Comparison of ENCODE assay signal across 17 mouse cellular contexts in the genomic region with DNA sequence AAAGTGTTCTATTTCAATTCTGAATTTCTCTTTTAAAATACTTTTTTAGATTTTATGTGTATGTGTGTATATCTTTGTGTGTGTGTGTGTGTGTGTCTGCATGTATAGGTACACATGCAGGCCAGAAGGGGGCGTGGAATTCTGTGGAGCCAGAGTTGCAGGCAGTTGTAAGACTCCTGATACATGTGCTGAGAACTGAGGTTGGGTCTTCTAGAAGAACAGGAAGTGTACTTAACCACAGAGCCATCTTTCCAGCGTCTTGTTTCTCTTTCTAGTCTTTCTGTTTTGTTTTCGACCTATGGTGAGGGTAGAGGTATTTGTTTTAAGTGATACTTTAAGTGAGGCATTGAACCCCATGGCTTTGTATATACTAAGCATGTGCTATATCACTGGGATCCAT. TPM values are rescaled to one million over a fixed set of nuclear protein-coding genes. Genes with fewer than 3 reads are reported as not detected.
A peak's percentile ranks its signal among the peaks of the same experiment; 100 is the strongest.
DNase-seq lines count a peak whose midpoint lies in the region; ATAC-seq and TF ChIP-seq lines count a peak whose summit lies in the region.
"Had no signal": no experiment of that assay in that cellular context is flagged by ENCODE, and none has a peak within 500 bp of the region (broad histone marks: within the 10 kb centered on the region; RNA-seq: fewer than 3 reads in every experiment).

No protein-coding gene starts in this region.

- H3K4me1 ChIP-seq in midbrain, postnatal 0 days (ENCODE audit: insufficient read depth, low read length): 0 out of 2 replicates have a peak, but pooled peaks cover 3% of the 10 kb centered on the region
- peaks cover 14% of the 10 kb centered on the region for H3K4me1 ChIP-seq in midbrain, embryonic 15.5 days

- 94% methylated on average over 3 of the region's 3 CpGs for WGBS in midbrain, postnatal 0 days
- 92% methylated on average over 3 of the region's 3 CpGs for WGBS in midbrain, embryonic 15.5 days

- 0 out of 2 replicates have a peak, but pooled peaks have one; percentile 11 for TF ChIP-seq CTCF in midbrain, postnatal 0 days (IDR thresholded peaks at IDR 0.05)

- no peaks in the 10 kb centered on the region for H3K27me3 ChIP-seq in midbrain, postnatal 0 days (ENCODE audit: insufficient read depth, low read length)
- H3K27me3 ChIP-seq in midbrain, embryonic 15.5 days (replicated peaks): no peaks in the 10 kb centered on the region
- H3K27me3 ChIP-seq: neural tube, embryonic 13.5 days had no signal

- no peak overlapping the region for H3K9ac ChIP-seq in midbrain, postnatal 0 days (replicated peaks; ENCODE audit: low read length, poor library complexity, severe bottlenecking)
- no peak overlapping the region for H3K9ac ChIP-seq in midbrain, embryonic 15.5 days
- H3K9ac ChIP-seq: liver, postnatal 0 days; neural tube, embryonic 13.5 days had no signal

- no peak overlapping the region for H3K4me3 ChIP-seq in midbrain, postnatal 0 days (ENCODE audit: low read depth, low read length)
- no peak overlapping the region for H3K4me3 ChIP-seq in midbrain, embryonic 15.5 days
- H3K4me3 ChIP-seq: embryonic facial prominence, embryonic 10.5 days; neural tube, embryonic 13.5 days had no signal

- DNase-seq in midbrain, postnatal 0 days (ENCODE audit: low spot score): no peak
- DNase-seq in thymus, postnatal 4 days: peak; percentile 52
- DNase-seq in embryo, embryonic 10 days (ENCODE audit: low spot score): no peak
- DNase-seq in embryo, embryonic 10.5 days (ENCODE audit: low spot score): no peak
- DNase-seq: cerebellum, postnatal 25 days; kidney, adult 9 months; kidney, postnatal 36 days; liver; liver, postnatal 0 days; right cerebral cortex, postnatal 14 days had no signal

- H3K9me3 ChIP-seq in midbrain, postnatal 0 days (ENCODE audit: low read length): no peaks in the 10 kb centered on the region
- no peaks in the 10 kb centered on the region for H3K9me3 ChIP-seq in midbrain, embryonic 15.5 days
- H3K9me3 ChIP-seq: embryonic facial prominence, embryonic 10.5 days; neural tube, embryonic 13.5 days had no signal

- ATAC-seq in midbrain, postnatal 0 days (ENCODE audit: low FRiP score): no peak
- no peak for ATAC-seq in midbrain, embryonic 15.5 days (replicated peaks)
- ATAC-seq in CD4-positive, CD25-positive, alpha-beta regulatory T cell, adult 4 months: peak; percentile 73
- peak; percentile 82 for ATAC-seq in activated CD4-positive, CD25-positive, alpha-beta regulatory T cell, adult 4 months
- ATAC-seq: forebrain, embryonic 14.5 days; hindbrain, postnatal 0 days; liver, postnatal 0 days had no signal

- H3K27ac ChIP-seq in midbrain, postnatal 0 days (ENCODE audit: low read depth, low read length): no peak overlapping the region
- no peak overlapping the region for H3K27ac ChIP-seq in midbrain, embryonic 15.5 days
- H3K27ac ChIP-seq: embryonic facial prominence, embryonic 10.5 days; hindbrain, postnatal 0 days; neural tube, embryonic 13.5 days had no signal

- no peak overlapping the region for H3K4me2 ChIP-seq in midbrain, postnatal 0 days (ENCODE audit: low read depth, low read length, poor library complexity, severe bottlenecking)
- no peak overlapping the region for H3K4me2 ChIP-seq in midbrain, embryonic 15.5 days
- H3K4me2 ChIP-seq: neural tube, embryonic 13.5 days had no signal

- peaks cover 5% of the 10 kb centered on the region; the same call in 1 of the 2 replicates for H3K36me3 ChIP-seq in midbrain, postnatal 0 days (ENCODE audit: insufficient read depth, low read length)
- peaks cover 22% of the 10 kb centered on the region for H3K36me3 ChIP-seq in midbrain, embryonic 15.5 days (replicated peaks)

RNA-seq across cellular contexts. Expression of a gene that starts 20.7 kb away (rescaled TPM):
- total RNA-seq in midbrain, postnatal 0 days (2014; rRNA removed): 55.7 and 67.7 TPM in 2 replicates
- 34.3 and 39.2 TPM in 2 replicates for polyA plus RNA-seq in midbrain, postnatal 0 days (2015; fragmentation: Nextera tagmentation; extraction: Ambion mirVana)
- polyA plus RNA-seq in midbrain, embryonic 15.5 days (2015; fragmentation: Nextera tagmentation; extraction: Ambion mirVana): 41.7 and 46.2 TPM in 2 replicates
- polyA plus RNA-seq in CD4-positive, CD25-positive, alpha-beta regulatory T cell, adult 4 months (2017; shearing (Covaris generic)): 10 to 100 TPM; 38.9 to 44.1 TPM
- polyA plus RNA-seq in activated CD4-positive, CD25-positive, alpha-beta regulatory T cell, adult 4 months (2017; shearing (Covaris generic)): 10 to 100 TPM; 31.3 to 40.6 TPM

Comparison
In these comparisons a context has a peak if more than half of its experiments do, and no peak if none do; other contexts are left out.
1. ATAC-seq: peak in CD4-positive, CD25-positive, alpha-beta regulatory T cell, adult 4 months (single experiment) and activated CD4-positive, CD25-positive, alpha-beta regulatory T cell, adult 4 months (single experiment); none in midbrain, postnatal 0 days (single experiment) and midbrain, embryonic 15.5 days (single experiment).